Mouse (Mus musculus) mesoderm, embryonic 11.5 days (tissue): ENCODE data around the gene Gipr.

Source experiments
- DNase-seq: peaks from one replicate; pipeline ENCODE4 v3.0.0-alpha.2; 2012; ENCODE audit warnings: low read depth, low spot score

The Gipr gene

DNA sequence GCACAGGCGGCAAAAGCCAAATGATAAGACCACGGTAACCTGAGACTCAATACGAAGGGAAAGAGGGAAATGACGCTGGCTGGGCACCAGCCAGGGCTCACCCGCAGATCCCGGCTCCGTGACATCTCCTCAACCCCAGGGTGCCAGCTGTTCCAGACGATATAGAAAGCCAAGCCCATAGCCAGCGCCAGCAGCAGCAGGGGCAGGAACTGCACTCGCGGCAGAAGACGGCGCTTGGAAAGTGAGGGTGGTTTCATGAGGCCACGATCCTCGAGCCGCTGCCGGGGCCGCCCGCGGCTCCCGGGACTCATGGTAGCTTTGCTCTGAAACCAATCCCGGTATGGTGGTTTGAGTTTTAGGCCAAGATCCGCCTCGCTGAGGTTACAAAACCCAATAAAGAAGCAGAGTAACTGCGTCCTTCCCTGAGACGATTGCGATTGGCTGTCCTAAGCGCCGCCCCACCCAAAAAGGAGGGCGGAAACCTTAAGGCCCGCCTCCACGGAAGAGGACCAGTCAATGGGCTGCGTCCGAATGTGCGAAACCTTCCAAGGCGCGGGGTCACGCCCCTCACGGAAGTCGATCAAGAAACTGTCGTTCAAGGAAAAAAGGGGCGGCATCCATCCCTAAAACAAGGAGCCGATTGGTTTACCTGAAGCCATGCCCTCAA is 16.9 kb downstream of the Gipr start, which contains the start of gene Qpctl:
Qpctl (minus strand) TSS at position 417 of the 667 bp plus-strand sequence.
- peak; percentile 99 for DNase-seq

DNA sequence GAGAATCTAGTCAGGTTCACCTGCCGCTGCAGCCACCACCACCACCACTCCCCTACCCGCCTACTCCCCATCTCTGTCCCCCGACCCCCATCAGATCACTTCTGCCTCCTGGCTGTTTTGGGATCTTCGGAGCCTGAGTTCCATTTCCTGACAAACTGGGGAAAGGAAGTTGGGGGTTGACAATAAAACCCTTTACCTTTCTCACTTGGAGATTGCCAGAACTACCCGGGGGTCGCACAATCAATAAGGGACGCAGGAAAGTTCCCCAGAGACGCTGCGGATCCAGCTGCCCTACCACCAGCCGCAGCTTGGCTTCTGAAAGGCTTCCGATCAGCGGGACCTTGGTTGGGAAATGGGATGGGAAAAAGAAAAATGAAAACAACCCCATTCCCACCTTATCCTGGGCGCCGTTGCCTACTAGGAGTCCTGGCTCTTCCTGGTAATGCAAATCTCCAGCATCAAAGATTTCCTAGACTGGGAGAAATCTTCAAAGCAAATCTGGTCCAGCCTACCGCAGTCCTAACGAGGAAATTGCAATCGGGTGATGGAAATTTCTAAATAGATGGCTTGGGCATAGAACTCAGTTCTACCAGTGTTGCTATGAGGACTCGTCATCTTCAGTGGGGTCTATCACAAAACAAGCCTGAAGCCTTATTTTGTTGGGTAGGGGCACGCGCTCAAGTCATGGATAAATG is 17.6 kb downstream of the Gipr start:
- DNase-seq: no peak

DNA sequence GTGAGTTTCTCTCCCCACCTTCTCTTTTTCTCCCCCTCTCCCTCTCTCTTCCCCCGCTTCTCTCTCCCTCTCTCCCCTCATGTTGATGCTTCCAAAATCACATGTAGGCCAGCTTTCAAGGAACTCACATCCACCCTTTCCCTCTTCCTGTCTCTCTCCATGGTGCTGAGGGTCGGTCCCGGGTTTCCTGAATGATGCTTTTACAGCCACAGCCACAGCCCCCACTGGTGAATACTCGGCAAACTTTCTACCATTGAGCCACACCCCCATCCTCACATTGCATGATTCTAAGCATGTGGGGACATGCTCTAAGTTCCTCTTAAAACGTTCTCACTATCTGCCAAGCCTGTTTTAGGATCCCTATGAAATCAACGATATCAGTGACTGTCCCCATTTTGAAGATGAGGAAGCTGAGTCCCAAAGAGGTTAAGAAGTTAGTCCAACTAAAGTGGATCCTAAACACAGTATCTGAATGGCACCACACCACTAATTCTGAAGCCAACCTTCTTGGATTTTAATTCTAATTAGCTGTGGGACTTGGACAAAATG is 18.4 kb downstream of the Gipr start:
- DNase-seq: no peak

DNA sequence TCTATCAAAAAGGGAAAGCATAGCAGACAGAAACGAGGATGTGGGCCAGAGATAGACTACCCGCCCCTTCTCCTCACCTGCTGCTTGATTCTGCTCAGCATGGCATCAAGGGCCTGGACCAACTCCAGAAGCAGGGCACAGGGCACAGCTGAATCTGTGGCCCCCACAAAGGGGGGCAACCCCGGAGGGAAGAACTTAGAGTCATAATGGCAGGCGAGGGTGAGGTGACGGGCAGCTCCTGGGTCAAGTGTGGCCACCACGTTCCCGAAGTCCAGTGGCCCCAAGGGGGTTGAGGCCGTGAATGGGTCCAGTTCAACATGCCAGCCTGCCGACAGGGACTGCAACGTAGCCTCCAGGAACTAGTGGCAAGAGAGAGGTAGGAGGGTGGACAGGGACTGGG is 19.1 kb downstream of the Gipr start:
- DNase-seq: no peak

DNA sequence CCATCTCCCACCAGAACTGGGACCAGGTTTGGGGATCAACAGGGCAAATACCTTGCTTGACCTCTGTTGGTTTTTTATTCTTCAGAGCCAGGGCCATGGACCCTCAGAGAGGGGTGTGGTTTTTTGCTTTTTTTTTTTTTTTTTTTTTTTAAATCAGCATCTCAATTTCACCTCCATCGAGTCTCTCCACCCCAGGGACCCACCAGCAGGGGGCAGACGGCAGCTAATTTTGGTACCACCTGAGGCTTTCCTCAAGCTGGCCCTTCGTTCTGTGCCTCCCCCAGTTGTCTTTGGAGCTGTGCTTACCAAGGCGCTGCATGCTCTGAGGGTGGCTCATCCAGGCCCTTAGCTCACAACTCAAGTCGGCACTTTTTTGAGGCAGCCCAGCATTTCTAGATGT is 28.5 kb downstream of the Gipr start:
- peak; percentile 43 for DNase-seq

DNA sequence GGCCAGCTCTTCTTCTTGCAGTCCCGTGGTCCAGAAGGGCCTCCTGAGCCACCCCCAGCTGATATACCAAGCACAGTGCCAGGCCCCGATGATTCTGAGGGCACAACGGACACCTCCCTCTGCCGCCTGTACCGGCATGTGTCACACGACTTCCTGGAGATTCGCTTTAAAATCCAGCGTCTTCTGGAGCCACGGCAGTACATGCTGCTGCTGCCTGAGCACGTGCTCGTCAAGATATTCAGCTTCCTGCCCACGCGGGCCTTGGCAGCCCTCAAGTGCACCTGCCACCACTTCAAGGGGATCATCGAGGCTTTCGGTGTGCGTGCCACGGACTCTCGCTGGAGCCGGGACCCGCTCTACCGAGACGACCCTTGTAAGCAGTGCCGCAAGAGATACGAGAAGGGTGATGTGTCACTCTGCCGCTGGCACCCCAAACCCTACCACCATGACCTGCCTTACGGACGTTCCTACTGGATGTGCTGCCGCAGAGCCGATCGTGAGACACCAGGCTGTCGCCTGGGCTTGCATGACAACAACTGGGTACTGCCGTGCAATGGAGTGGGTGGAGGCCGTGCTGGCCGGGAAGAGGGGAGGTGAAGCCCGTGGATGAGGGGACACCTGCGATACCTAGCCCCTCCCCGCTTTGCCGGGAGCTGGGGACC is 29.1 kb downstream of the Gipr start:
- DNase-seq: no peak

DNA sequence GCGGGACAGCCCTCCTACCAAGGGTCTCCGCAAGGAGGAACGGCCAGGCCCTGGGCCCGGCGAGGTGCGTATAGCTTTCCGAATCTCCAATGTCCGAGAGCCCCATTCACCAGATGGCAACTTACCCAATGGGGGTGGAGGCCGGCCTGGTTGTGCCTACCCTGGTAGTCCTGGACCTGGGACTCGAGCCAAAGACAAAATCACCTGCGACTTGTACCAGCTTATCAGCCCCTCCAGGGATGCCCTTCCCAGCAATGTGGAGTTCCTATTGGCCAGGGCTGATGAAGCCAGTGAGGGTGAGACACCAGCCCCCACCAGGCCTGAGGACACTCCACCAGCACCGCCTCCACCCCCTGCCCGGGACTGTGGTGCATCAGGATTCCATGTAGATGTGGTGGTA is 29.8 kb downstream of the Gipr start:
- DNase-seq: no peak

DNA sequence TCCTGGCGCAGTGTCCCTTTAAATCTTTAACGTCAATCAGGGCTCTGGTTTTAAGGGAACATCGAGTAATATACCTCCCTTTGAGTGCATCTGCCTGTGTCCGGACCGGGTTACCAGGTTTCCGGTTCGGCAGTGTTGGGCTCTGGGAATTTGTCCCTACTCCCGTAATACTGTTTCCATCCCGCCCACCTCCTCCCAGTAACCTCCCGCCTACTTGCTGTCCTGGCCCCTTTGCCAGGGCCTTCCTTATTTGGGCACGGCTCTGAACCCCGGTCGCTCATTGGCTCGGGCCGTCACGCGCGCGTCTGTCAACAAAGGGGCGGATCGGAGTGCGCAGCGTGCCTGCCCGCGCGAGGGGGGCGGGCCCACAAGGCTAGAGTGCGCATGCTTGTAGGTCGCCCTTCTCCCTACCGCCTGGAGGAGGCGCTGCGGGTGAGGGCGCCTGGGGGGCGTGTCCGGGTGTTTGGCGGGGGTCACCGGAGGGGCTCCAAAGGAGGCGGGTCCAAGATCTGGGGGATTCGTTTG is 34.5 kb downstream of the Gipr start:
- DNase-seq: peak; percentile 97

DNA sequence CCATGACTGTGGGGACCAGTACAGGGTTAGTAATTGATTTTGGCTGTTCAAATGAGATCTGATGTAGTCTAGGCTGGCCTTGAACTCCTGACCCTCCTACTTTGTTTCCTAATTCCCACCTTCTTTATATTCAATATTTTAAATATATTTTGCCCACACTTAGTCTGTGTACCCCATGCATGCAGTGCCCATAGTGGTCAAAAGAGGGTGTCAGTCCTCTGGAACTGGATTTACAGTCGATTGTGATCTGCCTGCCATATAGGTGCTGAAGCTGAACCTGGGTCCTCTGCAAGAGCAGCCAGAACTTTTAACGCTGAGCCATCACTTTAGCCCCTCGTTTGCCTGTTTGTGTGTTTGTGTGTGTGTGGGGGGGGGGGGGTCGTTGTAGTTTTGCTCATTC is 35.3 kb downstream of the Gipr start:
- no peak for DNase-seq

DNA sequence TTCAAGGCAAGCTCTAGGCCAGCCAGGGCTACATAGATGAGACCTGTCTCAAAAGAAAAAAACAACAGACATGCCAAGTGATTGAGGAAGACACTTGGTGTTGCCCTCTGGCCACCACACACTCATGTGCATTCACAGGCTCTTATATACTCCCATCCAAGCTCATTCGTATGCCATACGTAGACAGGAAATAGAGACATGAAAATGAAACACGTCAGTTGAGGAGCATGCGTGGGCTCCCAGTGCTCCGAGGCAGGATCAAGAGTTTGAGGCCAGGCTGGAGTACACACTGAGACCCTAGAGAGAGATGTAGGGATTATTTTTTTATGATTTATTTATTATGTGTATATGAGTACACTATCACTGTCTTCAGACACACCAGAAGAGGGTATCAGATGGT is 36.5 kb downstream of the Gipr start:
- DNase-seq: no peak

DNA sequence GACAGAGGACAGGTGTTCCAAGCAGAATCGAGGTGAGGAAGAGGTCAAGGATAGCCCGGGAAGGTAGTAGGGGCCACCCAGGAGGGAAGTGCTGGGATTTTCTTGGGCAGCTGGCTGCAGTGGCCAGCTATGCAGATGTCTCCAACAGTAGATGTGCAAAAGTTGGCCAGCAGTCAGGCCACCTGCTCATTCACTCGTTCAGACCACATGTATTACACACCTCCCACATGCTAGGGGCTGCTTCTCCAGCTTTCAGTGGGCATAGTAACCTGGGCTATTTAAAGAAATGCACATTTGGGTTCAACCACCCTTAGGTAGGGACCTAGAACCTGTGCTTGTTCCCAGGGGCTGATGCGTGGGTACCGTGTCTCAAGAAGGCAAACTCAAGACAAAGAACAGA is 38.2 kb downstream of the Gipr start:
- no peak for DNase-seq

DNA sequence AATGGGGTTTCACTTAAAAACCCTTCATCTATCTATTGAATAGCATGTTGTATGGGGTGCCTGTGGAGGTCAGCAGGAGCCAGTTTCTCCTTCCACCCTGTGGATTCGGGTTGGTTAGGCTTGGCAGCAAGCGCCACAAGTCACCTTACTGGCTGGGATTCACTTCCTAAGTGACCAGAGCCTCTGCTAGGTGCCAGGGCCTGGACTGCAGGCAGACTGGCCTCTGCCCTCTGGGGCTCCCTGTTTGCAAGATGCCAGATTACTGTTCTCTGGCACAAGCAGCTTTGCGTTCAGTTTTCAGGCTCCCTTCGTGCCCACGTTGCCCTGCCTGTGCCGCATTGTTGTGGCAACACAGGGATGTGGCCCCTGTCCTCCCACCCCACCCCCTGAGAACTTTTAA is 41.2 kb downstream of the Gipr start:
- DNase-seq: no peak

DNA sequence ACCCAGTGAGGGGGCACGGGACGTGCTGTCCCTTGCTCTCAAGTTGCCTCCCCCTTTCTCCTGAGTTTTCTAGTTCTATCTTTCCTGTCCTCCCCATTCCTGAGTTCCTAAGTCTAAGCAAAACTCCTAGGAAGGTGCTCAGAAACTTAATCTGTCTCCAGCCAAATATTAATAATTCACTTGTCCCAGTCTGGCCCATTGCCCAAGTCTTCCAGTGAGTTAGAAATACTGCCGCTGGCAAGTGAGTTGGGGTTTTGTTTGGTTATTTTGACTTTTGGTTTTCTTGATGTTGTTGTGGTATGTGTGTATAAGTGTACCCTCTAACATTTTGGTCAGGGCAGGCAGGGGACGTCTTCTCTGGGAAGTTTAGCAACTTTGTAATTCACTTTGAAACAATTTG is 44.2 kb downstream of the Gipr start:
- no peak for DNase-seq

DNA sequence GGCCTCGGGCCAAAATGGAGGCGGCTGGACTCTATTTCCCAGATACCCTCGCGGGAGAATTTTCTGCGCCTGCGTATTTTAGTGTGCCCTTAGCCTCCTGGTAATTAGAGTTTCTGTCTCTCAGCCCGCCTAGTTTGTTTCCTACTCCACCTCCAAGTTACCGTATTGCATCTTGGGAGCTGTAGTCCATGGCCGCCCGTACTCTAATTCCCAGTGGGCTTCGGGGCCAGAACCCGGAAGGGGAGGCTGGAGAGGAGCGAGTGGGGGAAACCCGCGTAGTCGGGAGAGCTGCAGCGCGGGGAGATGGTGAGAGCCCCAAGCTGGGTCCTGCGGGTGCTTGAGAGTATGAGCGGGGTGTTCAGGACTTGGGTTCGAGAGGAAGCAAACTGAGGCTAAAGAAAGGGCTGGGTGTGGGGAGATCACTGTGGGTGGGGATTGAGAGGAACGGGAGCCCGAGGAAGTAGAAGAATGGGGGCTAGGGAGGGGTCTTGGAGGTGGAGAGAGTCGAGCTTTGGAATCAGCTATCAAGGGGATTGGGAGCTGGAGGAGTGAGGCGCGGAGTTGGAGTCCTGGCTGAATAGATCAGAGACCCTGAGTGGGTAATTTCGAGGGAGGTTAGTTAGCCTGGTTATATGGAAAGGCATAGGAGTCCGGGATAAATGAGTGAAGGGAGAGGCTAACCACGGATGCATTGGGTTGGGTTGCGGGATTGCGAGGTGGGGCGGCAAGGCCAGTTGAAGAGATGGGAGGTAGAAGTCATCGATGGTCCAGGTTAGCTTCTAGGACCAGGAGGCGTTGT is 46.1 kb downstream of the Gipr start, which contains the start of gene Fbxo46:
Fbxo46 (plus strand) TSS at position 229 of the 799 bp plus-strand sequence.
- peak; percentile 97 for DNase-seq

DNA sequence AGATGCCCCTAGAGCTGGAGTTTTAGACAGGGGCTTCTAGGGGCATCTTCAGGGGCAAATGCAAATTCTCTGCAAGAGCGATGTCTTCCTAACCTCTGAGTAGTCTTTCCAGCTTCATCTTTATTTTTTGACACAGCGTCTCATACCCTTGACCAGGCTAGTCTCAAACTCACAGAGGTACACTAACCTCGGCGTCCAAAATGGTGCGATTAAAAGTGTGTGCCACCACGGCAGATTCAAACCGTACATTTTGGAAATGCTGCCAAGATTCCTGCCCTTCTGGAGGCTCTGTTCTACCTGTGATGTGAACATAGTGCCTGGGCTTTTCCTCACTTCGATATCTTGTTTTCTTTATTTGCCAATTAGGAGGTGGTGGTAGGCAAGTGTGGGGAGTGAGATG is 46.8 kb downstream of the Gipr start:
- DNase-seq: no peak

DNA sequence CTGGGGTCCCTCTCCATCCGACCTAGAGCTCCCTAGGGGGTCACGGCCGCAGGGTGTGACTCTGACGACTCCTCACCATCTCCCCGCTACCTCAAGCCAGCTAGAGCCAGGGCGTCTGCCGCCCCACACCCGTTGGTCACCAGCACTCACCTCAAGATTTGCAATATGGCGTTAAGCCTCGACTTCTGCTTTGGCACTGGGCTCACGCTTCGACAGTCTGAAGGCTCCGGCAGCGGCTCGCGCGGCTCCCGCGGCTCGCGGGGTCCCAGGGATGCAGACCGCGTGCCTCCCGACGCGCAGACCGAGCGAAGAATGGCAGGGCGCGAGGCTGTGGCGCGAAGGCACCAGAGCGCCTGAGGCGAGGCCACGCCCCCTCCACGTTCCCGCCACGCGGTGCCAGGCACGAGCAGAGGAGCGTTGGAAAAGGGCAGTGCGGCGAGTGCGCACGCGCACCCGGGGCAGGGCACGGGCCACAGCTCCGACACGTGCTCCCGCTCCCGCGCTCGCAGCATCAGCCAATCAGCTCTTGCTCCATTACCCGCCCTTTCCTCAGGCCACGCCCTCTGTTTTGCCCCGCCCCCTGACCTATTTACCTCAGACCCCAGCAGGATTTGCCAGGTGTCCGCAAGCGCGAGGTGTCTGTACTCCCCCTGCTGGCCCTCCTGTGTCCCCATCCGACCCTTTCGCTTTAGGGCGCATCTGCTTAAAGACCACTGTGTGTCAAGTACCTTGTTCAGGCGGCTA is 47.7 kb downstream of the Gipr start, which contains the start of gene Gm4969:
Gm4969 (minus strand) TSS at position 341 of the 744 bp plus-strand sequence.
- peak; percentile 67 for DNase-seq

DNA sequence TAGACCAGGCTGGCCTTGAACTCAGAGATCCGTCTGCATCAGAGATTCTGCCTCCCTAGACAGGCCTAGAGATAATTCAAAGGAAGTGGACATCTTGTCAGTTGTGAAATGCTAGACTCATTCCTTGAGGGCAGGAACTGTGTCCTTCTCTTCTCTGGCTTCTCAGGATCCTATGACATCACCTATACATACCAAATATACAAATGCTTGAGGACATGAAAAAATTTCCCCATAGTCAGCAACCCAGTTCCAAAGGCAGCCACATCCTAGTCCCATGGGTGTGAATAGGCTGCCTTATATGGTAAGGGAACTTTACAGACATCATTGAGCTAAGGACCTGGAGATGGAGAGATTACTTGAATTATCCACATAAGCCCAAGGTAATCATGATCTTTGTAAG is 56.4 kb downstream of the Gipr start:
- no peak for DNase-seq

DNA sequence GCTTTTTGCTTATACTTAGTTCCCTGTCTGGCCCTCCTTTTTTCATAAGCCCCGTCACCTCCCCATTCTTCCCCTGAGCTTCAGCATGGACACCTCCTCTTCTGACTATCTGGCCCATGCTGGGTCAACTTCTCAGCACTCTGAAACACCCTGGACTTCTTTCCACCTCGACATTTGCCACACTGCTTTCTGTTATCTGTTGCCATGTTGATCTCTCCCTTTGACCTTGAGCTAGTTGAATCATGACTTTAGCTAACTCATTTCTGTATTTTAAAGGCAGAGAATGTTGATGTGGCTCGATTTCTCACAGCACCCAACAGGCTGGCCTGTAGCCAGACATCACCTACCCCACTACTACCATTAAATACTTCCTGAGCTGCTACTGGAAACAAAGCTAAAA is 58.5 kb downstream of the Gipr start:
- DNase-seq: no peak
